Mouse (Mus musculus): Measurements from ENCODE around the gene Ptprm.

DNA sequence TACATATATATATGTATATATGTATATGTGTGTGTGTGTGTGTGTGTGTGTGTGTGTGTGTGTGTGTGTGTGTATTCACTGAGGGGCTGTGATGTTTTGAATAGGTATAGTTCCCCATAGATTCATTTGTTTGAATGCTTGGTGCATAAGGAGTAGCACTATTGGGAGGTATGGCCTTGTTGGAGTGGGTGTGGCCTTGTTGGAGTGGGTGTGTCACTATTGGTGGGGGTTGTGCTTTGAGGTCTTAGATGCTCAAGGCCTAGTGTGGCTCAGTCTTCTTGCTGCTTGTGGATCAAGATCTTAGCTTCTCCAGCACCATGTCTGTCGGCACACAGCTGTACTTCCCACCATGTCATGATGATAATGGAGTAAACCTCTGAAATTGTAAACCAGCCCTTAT is 138.9 kb downstream of the Ptprm start:
- no peak for TF ChIP-seq CTCF (IDR thresholded peaks at IDR 0.05; ENCODE audit: borderline replicate concordance, control insufficient read depth, extremely low read depth, insufficient read depth, low read length, poor library complexity)
- TF ChIP-seq POLR2A (IDR thresholded peaks at IDR 0.05; ENCODE audit: control insufficient read depth, extremely low read depth, insufficient read depth, low read length, poor library complexity), result no peak

Data from thymus, adult 2 months (tissue).